Mouse (Mus musculus) retina, embryonic 14.5 days (tissue): ENCODE data around the gene Ephx1.
"Not testable (repeated sequence)": the region's sequence is repeated elsewhere in the genome, so short reads cannot be mapped to it uniquely, and the experiment has no call there.

Experiments
- DNase-seq: peaks from one replicate; pipeline ENCODE4 v3.0.0-alpha.2; 2015; ENCODE audit warnings: low spot score

Gene Ephx1

DNA sequence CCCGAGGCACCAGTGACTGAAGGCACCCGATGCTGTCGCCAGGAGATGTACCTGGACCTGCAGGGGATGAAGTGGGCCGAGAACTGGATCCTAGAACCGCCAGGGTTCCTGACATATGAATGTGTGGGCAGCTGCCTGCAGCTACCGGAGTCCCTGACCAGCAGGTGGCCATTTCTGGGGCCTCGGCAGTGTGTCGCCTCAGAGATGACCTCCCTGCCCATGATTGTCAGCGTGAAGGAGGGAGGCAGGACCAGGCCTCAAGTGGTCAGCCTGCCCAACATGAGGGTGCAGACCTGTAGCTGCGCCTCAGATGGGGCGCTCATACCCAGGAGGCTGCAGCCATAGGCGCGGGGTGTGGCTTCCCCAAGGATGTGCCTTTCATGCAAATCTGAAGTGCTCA, 83.1 kb downstream of the Ephx1 start:
- DNase-seq: not testable (repeated sequence)

DNA sequence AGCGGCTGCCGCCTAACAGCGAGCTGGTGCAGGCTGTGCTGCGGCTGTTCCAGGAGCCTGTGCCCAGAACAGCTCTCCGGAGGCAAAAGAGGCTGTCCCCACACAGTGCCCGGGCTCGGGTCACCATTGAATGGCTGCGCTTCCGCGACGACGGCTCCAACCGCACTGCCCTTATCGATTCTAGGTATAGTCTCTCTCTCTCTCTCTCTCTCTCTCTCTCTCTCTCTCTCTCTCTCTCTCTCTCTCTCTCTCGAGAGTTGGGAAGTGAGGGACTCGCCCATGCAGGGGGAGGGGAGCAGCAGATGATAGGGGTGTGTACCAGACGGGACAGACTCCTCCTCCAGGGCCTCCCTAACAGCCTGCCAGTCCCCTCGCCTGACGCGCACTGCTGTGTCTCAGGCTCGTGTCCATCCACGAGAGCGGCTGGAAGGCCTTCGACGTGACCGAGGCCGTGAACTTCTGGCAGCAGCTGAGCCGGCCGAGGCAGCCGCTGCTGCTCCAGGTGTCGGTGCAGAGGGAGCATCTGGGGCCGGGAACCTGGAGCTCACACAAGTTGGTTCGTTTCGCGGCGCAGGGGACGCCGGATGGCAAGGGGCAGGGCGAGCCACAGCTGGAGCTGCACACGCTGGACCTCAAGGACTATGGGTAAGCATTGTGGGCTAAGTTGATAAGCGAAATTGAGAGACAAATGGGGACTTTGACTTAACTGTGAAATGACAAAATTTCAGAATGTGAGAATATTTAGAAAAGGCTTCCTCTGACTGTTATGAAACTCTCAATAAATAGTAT, 83.9 kb downstream of the Ephx1 start:
- DNase-seq: not testable (repeated sequence)

DNA sequence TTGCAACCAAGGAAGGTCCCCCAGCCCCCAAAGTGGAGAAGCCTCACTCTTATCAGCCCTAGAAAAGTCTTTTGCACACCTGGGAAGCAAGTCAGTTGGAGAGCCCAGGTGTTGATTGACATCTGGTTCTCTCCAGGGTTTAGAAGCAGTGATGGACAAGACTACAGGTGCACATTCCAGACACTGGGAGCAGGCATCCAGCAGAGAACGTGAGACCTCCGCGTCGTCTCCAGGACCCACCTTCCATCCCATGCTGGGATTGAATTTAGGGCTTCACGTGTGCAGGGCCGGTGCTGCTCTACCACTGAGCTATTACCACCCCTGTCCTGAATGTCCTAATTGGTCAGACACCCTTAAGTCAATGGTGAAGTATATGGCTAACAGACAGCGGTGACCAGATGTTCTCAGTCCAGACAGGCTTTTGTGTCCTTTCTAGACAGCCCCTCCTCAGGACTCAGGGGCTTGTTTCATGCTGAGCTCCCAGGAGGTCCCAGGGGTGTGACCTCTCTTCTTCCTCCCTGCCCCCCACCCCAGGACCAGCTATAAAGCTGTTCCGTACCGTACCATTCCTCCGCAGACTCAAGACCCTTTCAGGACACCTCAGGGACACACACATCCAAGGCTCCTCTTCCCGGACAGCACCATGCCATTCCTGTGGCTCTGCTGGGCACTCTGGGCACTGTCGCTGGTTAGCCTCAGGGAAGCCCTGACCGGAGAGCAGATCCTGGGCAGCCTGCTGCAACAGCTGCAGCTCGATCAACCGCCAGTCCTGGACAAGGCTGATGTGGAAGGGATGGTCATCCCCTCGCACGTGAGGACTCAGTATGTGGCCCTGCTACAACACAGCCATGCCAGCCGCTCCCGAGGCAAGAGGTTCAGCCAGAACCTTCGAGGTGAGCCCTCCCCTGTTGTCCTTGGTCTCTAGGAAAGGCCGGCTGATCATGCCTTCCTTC, 86.0 kb downstream of the Ephx1 start, which contains the start of gene Lefty1:
Gene Lefty1 (plus strand): TSS at position 556 of the 953 bp plus-strand sequence.
- no peak for DNase-seq

DNA sequence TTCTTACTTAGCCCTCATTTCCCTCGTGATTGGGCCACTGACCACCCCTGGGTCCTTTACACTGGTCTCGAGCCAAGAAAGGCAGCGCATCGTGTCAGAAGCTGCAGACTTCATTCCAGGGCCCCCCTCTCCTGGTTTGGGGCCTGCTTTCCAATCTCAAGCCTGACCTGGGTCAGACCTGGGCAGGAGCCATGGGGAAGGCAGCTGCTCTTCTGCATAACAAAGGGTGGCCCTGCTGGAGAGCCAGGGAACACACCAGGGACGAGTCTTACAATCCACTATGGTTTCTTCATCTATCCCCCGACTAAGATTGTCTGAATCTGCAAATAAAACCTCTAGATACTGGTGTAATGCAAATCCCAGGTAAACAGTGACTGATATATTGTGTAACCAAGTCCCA, 87.0 kb downstream of the Ephx1 start:
- no peak for DNase-seq

DNA sequence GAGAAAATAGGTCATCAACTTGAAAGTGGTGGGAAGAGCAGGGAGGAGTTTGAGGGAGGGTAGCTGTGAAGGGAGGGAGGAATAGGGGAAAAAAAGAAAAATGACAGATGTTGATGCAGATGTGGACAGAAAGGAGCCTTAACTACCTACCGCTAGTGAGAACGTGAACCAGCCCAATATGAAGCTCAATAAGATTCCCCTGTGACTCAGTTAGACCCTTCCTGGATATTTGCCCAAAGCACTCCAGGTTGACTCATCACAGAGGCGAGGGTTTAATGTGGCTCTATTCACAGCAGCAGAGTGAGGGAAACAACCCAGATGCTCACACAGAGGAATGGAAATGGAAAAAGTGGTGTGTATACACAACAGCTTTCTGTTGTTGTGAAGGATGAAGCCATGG, 89.6 kb downstream of the Ephx1 start:
- DNase-seq: no peak

DNA sequence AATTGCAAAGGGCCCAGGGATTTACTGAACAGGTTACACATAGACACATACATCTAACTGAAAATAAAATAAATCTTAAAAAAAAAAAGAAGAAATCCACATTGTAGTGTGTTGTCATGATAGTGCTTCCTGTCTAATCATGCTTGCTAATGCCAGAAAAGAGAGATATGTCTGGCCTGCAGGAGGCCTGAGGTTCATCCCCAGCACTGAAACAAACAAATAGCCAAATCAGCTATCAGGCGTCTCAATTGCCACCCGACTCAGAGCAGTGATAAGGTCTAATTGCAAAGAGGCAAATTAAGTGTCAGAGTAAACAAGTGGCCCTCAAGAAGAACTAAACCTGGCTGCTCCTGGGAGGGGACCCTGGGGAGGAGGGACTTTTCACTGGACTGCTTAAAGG, 91.1 kb downstream of the Ephx1 start:
- no peak for DNase-seq

DNA sequence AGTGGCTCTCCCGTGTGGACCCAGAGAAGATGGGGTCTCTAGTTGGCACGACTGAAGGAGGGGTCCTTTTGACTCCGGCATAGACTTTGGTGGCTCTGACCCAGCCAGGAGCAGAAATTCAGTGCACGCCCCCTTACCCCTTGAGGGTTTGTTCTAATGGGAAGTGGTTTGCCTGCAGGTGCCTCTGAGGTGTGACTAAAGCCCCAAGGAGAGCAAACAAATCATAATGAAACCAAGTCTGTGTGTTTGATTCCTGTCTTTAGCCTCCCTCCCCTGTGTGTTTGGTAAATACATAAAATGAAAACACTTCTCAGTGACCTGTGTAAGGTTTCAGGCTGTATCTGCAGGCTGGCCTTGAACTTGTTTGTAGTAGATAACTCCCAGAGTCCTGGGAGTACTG, 94.4 kb downstream of the Ephx1 start:
- DNase-seq: no peak
